Mouse (Mus musculus) liver, embryonic 12.5 days (tissue): ENCODE data around the gene Nol9. TPM values are rescaled to one million over a fixed set of nuclear protein-coding genes. Genes with fewer than 3 reads are reported as not detected.

Experiments used
- ATAC-seq: fragments of 200-750 bp; cut with Nextera tagmentation; 2 replicates; pipeline ENCODE4 v1.8.0; 2017; ENCODE audit warnings: moderate number of reproducible peaks, mild to moderate bottlenecking, moderate library complexity
- H3K27ac ChIP-seq: fragments of 300-500 bp; sonication (generic); 2 replicates; pipeline ENCODE4 v1.5.1; 2016; ENCODE audit warnings: mild to moderate bottlenecking
- H3K27me3 ChIP-seq: fragments of 300-500 bp; sonication (generic); replicated peaks from 2 replicates; pipeline ENCODE4 v1.6.1; 2016; ENCODE audit warnings: mild to moderate bottlenecking, moderate library complexity
- H3K36me3 ChIP-seq: fragments of 300-500 bp; sonication (generic); 2 replicates; pipeline ENCODE4 v1.6.1; 2016; ENCODE audit warnings: mild to moderate bottlenecking, moderate library complexity
- H3K4me1 ChIP-seq: fragments of 300-500 bp; sonication (generic); 2 replicates; pipeline ENCODE4 v1.6.1; 2016
- H3K4me2 ChIP-seq: fragments of 300-500 bp; sonication (generic); 2 replicates; pipeline ENCODE4 v1.6.1; 2016; ENCODE audit warnings: mild to moderate bottlenecking, moderate library complexity
- H3K4me3 ChIP-seq: fragments of 300-500 bp; sonication (generic); 2 replicates; pipeline ENCODE4 v1.5.1; 2016; ENCODE audit warnings: mild to moderate bottlenecking, moderate library complexity
- H3K9ac ChIP-seq: fragments of 300-500 bp; sonication (generic); 2 replicates; pipeline ENCODE4 v1.6.1; 2016; ENCODE audit warnings: mild to moderate bottlenecking, moderate library complexity
- H3K9me3 ChIP-seq: fragments of 300-500 bp; sonication (generic); replicated peaks from 2 replicates; pipeline ENCODE4 v1.6.1; 2016; ENCODE audit warnings: mild to moderate bottlenecking, moderate library complexity
- WGBS: fragments of 180-500 bp; shearing (Covaris S2); methylation state at CpG from one replicate; pipeline ENCODE4 v1.1.7; 2016; ENCODE audit not compliant: insufficient replicate concordance; 5-methylcytosine and 5-hydroxymethylcytosine counted together
- polyA plus RNA-seq: library from polyadenylated mRNA; unstranded; fragments of >200 nt; fragmentation: Nextera tagmentation; extraction: Ambion mirVana; gene quantifications from 2 replicates; pipeline ENCODE4 v1.2.1, GENCODE M21; 2016

Nol9 gene
- polyA plus RNA-seq, 1 experiment from 2014 or later = 44.0 TPM

DNA sequence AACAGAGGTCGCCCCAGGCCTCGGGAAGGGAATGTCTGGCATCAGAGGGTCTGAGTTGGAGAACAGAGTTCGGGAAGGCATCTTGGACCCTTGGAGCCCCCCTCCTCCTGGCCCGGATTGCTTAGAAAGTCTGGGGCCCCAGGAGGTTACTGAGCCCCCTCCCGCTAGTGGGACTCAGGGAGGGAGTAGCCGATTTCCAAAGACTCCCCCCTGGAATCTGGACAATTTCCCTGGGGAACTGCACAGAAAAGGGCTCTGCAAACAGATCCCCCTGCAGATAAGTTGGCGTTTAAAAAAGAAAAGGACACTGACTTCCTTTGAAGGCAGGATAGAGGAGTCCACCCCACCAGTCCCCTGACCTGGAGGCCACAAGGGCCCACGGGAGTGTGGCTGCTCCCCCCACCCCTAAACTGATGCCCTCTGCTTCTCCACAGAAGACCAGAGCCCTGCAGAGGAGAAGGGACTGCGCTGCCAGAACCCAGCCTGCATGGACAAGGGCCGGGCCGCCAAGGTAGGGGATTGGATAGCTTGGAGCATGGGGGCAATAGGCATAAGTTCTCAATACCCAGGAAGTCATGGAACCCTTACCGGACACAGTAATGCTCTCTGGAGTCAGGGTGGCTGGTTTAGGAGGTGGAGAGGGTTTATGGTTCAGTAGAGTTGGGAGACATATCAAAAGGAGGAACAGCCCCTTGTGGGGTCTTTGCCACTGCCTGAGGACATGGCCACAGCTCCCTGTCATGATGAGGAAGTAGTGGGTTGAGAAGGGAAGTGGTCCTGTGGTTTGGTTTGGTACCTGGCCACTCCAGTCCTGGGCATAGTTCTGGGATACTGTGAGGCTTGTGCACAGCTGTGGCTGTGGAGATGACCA, 48.3 kb downstream of the Nol9 start:
- peaks cover 60% of the 10 kb centered on the region for H3K4me1 ChIP-seq
- peak overlapping the region; percentile 87 for H3K9ac ChIP-seq
- WGBS = 7% methylated on average over 12 of the region's 12 CpGs
- H3K27me3 ChIP-seq = peaks cover 25% of the 10 kb centered on the region
- ATAC-seq = no peak; the same call in 1 of the 2 replicates
- H3K4me2 ChIP-seq = peak overlapping the region; percentile 96
- peak overlapping the region; percentile 78 for H3K4me3 ChIP-seq
- peak overlapping the region; percentile 77 for H3K27ac ChIP-seq
- peaks cover 8% of the 10 kb centered on the region for H3K36me3 ChIP-seq
- no peaks in the 10 kb centered on the region for H3K9me3 ChIP-seq

DNA sequence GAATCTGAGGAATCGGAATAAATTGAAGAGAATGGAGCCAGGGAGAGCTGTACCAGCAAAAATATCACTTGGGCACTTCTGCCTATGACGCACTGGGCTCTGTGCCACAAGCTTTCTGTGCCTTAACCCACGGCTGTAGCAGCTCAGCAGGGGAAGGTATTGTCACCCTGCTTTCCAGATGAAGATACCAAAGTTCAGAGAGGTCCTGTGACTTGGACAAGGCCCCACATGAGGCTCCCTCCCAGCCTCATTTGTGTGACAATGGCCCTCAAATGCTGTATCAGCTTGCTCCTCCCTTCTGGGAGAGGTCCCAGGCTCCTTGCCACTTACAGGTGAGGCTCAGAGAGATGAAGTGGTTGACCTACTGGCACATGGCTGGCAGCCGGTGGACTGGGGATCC, 49.0 kb downstream of the Nol9 start:
- H3K36me3 ChIP-seq = peaks cover 8% of the 10 kb centered on the region
- H3K27ac ChIP-seq = no peak overlapping the region
- peak overlapping the region; percentile 87 for H3K9ac ChIP-seq
- WGBS = 47% methylated on average over 4 of the region's 4 CpGs
- H3K4me3 ChIP-seq = peak overlapping the region; percentile 78
- peak overlapping the region; percentile 96 for H3K4me2 ChIP-seq
- peaks cover 67% of the 10 kb centered on the region for H3K4me1 ChIP-seq
- ATAC-seq = no peak
- peaks cover 25% of the 10 kb centered on the region for H3K27me3 ChIP-seq
- no peaks in the 10 kb centered on the region for H3K9me3 ChIP-seq

DNA sequence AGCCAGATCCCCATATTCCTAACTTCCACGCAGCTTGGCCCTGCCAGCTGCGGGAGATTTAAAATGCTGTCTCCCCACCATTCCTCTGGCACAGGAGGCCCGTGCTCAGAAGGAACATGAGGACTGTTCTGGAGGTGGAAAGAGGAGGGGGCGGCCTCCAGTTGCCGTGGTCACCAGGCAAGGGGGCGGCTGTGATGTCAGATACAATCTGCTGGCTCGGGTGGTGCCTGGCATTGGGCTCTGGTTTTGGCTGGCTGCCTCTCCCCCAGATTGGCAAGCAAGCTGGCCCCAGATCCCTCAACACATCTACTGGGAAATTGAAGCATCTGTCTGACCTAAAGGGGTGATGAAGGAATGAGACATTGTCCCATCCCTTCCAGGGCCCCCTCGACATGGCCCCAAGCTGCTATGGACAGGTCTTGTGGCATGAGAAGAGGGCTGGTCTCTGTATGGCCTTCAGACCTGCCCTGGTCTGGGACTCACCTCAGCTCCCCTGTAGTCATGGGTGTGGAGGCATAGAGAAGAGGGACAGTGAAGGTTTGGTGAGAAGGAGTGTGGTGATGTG, 49.5 kb downstream of the Nol9 start:
- H3K27ac ChIP-seq = no peak overlapping the region
- H3K27me3 ChIP-seq = peaks cover 24% of the 10 kb centered on the region
- H3K9ac ChIP-seq = peak overlapping the region; percentile 87; the same call in 1 of the 2 replicates
- peaks cover 72% of the 10 kb centered on the region for H3K4me1 ChIP-seq
- peak overlapping the region; percentile 78; the same call in 1 of the 2 replicates for H3K4me3 ChIP-seq
- peak overlapping the region; percentile 96 for H3K4me2 ChIP-seq
- H3K9me3 ChIP-seq = no peaks in the 10 kb centered on the region
- no peak for ATAC-seq
- 56% methylated on average over 8 of the region's 8 CpGs for WGBS
- peaks cover 8% of the 10 kb centered on the region for H3K36me3 ChIP-seq

DNA sequence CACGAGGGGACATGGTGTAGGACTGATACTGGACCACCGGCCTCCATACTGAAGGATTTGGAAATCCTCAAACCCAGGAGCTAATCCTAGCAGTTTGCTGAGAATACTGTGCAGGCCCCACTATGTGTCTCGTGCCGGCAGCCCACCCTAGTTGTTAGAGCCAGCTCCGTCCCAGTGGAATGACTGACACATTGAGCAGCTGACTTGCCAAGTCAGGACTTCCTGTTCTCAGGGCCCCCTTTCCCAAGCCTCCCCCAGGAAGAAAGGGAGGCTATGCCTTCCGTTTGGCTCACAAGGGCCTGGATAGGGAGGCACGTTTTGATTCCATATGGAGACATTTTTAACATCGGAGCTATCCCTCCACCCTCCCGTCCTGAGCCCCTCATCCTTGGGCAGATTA, 51.1 kb downstream of the Nol9 start:
- WGBS = 71% methylated on average over 9 of the region's 9 CpGs
- no peak overlapping the region for H3K27ac ChIP-seq
- H3K9me3 ChIP-seq = no peaks in the 10 kb centered on the region
- no peak overlapping the region for H3K4me3 ChIP-seq
- no peak overlapping the region for H3K4me2 ChIP-seq
- peaks cover 8% of the 10 kb centered on the region for H3K36me3 ChIP-seq
- peaks cover 9% of the 10 kb centered on the region for H3K27me3 ChIP-seq
- no peak overlapping the region for H3K9ac ChIP-seq
- ATAC-seq = no peak
- peaks cover 87% of the 10 kb centered on the region for H3K4me1 ChIP-seq

DNA sequence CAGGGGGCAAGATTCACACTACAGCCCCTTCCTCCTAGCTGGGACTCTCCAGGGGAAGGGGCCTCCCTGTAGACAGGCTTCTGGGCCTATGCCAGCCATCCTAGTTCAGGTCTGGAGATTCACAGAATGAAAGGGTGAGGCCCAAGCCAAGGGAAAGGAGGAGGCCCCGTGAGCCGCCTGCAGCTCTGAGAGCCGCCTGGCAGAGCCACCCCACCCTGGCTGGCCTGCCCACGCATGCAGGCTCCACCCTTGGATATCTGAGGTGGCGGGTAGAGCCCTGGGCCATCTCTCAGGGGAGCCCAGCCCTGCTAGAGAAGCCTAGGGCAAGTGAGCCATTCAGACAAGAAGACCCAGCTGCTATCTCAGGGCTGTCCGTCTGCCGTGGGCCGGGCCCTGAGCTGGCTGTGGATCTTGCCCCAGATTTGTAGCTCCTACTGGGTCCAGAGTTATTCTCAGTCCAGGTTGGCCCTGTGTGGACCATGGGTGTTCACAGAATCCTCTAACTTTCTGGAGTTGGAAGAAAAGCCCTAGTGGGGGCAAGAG, 53.7 kb downstream of the Nol9 start:
- Histone ChIP-seq H3K27me3 (no peaks in the 10 kb centered on the region), H3K4me1 (peaks cover 96% of the 10 kb centered on the region), H3K36me3 (peaks cover 8% of the 10 kb centered on the region), H3K9ac (peak overlapping the region; percentile 74), H3K4me2 (peak overlapping the region; percentile 74), H3K4me3 (peak overlapping the region; percentile 40), H3K27ac (peak overlapping the region; percentile 95), H3K9me3 (no peaks in the 10 kb centered on the region)
- 25% methylated on average over 8 of the region's 8 CpGs for WGBS
- peak; percentile 96 for ATAC-seq

DNA sequence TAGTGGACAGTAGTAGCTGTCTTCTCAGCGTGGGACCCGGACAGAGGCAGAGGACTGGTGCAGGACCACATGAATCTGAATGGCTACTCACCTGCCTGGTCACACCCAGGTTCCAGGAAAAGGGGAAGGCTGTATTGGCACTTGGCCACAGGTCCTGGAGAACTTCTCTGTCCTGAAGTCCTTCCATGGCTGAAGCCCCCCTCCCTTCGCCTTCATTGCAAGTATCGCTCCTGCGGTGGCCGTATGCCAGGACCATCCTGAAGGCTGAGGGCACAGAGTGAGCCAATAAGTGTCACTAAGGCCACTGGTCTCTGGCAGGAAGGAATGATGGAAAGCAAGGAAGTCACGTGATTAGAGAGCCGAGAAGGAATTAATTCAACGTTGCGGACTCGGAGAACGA, 55.1 kb downstream of the Nol9 start:
- Histone ChIP-seq H3K9me3 (no peaks in the 10 kb centered on the region), H3K4me3 (no peak overlapping the region), H3K36me3 (peaks cover 8% of the 10 kb centered on the region), H3K9ac (no peak overlapping the region), H3K27me3 (no peaks in the 10 kb centered on the region), H3K27ac (no peak overlapping the region), H3K4me1 (peaks cover 90% of the 10 kb centered on the region), H3K4me2 (no peak overlapping the region)
- no peak for ATAC-seq
- WGBS = 79% methylated on average over 12 of the region's 12 CpGs

DNA sequence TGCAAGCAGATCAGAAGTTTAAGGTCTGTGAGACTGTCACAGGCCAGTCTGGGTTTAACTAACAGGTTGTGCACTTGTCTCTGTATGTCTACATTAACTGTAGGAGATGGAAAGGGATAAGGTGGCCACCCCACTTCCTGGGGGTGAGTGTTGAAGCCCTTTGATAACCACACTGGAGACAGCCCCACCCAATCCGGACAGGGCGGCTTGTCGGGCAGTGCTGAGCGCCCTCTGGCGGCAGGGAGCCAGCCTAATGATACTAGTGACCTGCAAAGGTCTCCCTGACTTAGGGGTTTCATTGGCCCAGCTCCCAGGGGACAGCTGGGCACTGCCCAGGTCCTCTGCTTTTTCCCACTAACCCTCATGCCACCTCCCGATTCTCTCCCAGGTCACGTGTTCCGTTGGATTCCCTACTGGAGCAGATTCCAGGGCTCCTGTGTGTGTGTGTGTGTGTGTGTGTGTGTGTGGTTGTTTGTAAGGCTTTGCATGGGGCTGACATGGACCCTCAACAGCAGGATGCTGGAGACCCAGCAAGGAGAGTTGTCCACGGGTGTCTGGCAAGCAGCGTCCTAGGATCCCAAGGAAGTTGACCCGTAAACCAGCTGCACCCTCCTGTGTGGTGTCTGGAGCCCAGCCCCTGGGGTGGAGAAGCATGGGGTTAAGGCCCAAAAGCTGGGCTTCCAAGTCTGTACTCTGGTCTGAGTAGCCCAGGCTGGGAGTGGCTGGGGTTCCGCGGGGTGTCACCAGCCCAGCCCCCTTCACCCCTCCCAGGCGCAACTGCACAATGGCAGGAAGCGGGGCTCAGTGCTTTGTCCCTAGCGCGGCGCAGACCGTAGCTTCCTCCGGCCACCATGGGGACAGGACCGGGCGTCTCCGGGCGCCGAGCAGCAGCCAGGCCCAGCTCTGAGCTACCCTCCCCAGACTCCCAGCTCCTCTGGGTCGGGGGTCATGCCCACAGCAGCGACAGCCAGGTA, 57.1 kb downstream of the Nol9 start:
- Histone ChIP-seq H3K27me3 (no peaks in the 10 kb centered on the region), H3K36me3 (no peaks in the 10 kb centered on the region), H3K4me3 (peak overlapping the region; percentile 23), H3K4me2 (peak overlapping the region; percentile 44), H3K4me1 (peaks cover 91% of the 10 kb centered on the region), H3K27ac (peak overlapping the region; percentile 69), H3K9me3 (no peaks in the 10 kb centered on the region), H3K9ac (peak overlapping the region; percentile 51)
- ATAC-seq = peak; percentile 64
- WGBS = 17% methylated on average over 27 of the region's 27 CpGs

DNA sequence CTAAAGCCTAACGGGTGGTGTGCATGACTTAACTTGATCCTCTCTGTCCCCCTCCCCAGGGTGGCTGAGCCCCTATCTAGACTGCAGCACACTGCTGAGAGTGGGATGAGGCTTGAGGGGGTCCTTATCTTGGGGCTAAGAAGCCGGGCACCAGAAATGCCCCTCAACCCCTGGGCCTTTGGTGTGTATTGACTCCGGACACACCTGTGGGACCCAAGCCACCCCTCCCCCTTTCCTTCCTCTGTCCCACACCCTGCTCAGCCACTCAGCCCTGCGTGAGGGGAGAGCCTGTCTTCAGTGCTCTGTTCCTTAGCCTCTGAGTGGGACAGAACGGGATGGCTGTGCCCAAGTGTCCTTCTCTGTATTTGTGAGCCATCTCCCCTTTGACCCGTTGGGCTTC, 57.8 kb downstream of the Nol9 start:
- Histone ChIP-seq H3K36me3 (peaks cover 2% of the 10 kb centered on the region), H3K27ac (peak overlapping the region; percentile 69), H3K9me3 (no peaks in the 10 kb centered on the region), H3K4me2 (peak overlapping the region; percentile 44), H3K4me3 (peak overlapping the region; percentile 23), H3K9ac (no peak overlapping the region), H3K4me1 (peaks cover 91% of the 10 kb centered on the region), H3K27me3 (no peaks in the 10 kb centered on the region)
- no peak for ATAC-seq
- WGBS = 41% methylated on average over 6 of the region's 6 CpGs

DNA sequence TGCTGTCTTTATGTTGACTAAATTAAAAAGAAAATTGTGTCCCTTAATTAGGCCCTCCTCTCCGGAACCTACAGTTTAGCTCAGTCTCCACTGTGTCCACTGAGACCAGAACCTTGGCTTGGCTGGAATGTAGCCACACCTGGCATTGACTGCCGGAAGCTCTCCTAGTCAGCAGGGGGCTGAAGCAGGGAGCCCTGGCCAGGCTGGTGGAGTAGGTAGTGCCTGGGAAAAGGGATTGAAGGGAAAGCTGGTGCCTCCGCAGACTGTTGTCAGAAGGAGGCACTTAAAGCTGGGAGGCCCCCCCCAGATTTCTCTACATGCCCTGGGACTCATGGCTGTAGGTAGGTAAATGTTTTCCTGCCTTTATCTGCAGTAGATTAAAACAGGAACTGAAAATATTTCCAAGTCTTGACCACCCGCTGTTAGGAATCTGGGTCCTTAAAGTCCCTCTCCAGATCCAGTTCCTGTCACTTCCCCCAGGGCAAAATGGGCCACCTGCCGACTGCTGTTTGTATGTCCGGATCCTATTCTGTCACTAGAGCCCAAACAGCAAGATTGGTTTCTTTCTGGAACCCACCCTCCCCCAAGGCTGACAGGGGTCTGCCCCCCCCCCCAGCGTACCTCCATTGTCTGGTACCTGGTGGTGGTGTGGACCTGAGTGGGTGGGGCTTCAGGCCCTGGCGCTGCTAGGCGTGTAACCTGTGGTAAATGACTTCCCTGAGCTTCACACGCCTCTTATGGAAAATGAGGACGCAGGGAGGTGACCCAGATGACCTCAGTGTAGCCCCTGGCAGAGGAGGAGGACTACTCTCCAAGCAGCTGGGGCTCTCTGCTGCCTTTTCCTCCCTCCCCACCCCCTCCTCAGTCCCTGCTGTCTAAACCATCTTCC, 59.0 kb downstream of the Nol9 start:
- 46% methylated on average over 11 of the region's 11 CpGs for WGBS
- Histone ChIP-seq H3K36me3 (peaks cover 14% of the 10 kb centered on the region), H3K4me3 (no peak overlapping the region), H3K4me2 (no peak overlapping the region), H3K9ac (no peak overlapping the region), H3K9me3 (no peaks in the 10 kb centered on the region), H3K27ac (no peak overlapping the region), H3K4me1 (peaks cover 83% of the 10 kb centered on the region), H3K27me3 (no peaks in the 10 kb centered on the region)
- ATAC-seq = no peak

DNA sequence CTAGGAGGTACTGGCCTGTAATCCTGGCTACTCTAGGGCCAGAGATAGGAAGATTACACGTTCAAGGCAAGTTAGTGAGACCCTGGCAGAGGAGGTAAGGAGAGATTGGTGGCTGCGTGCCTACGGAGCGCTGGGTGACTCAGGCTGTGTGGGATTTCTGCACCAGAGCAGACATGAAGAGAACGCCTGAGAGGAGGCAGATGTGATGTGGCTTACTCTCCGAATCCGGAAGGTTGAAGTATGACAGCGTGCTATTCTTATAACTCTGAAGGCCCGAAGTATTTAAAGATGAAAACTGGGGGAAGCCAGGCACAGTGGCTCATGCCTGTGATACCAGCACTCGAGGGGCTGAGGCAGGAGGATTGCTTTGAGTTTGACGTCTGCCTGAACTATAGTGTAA, 61.4 kb downstream of the Nol9 start:
- no peaks in the 10 kb centered on the region for H3K9me3 ChIP-seq
- H3K27me3 ChIP-seq = no peaks in the 10 kb centered on the region
- no peak overlapping the region for H3K9ac ChIP-seq
- H3K4me3 ChIP-seq = no peak overlapping the region
- H3K4me2 ChIP-seq = no peak overlapping the region
- H3K4me1 ChIP-seq = peaks cover 60% of the 10 kb centered on the region
- ATAC-seq = no peak
- 67% methylated on average over 11 of the region's 11 CpGs for WGBS
- H3K36me3 ChIP-seq = peaks cover 33% of the 10 kb centered on the region
- peak overlapping the region; percentile 11 for H3K27ac ChIP-seq
